Mouse (Mus musculus) CH12.LX (cell line): ENCODE data around the gene Igflr1. TPM values are rescaled to one million over a fixed set of nuclear protein-coding genes. Genes with fewer than 3 reads are reported as not detected.

Experiments
- DNase-seq: peaks from one replicate; pipeline ENCODE4 v3.0.0-alpha.2; 2013; ENCODE audit errors: extremely low read depth
- H3K27ac ChIP-seq: 2 replicates; pipeline ENCODE4 v1.5.1; 2012; ENCODE audit warnings: low read depth, mild to moderate bottlenecking, control low read depth, moderate library complexity; ENCODE audit not compliant: insufficient read depth
- H3K27me3 ChIP-seq: replicated peaks from 2 replicates; pipeline ENCODE3; 2012; ENCODE audit warnings: inconsistent platforms
- H3K36me3 ChIP-seq, 2 experiments: replicated peaks in 1 of 2; 2 replicates each; pipeline versions ENCODE3 to v1.6.1; 2012; ENCODE audit warnings: inconsistent platforms in 1 of 2, low read length in 1 of 2, mild to moderate bottlenecking in 1 of 2, mixed read lengths in 1 of 2, moderate library complexity in 1 of 2; ENCODE audit not compliant: control insufficient read depth in 1 of 2, insufficient read depth in 1 of 2
- H3K4me1 ChIP-seq, 2 experiments: 2 replicates each; pipeline ENCODE4 v1.6.1; 2012; ENCODE audit warnings: inconsistent platforms in 1 of 2, moderate library complexity in 1 of 2; ENCODE audit not compliant: insufficient read depth in 2 of 2, control insufficient read depth in 1 of 2
- H3K4me2 ChIP-seq: 2 replicates; pipeline ENCODE4 v1.6.1; 2012; ENCODE audit warnings: low read depth, mild to moderate bottlenecking, control low read depth; ENCODE audit not compliant: poor library complexity, insufficient read depth, severe bottlenecking
- H3K4me3 ChIP-seq, 3 experiments: fragments of 150-350 bp in 1 of 3; sonication (generic) in 1 of 3; replicated peaks in 1 of 3; 2 replicates each; pipeline versions ENCODE3 to v1.5.1; 2011 to 2012; ENCODE audit warnings: low read depth in 2 of 3, low read length in 2 of 3, mild to moderate bottlenecking in 2 of 3, moderate library complexity in 2 of 3, control low read depth in 1 of 3, improper control_type of control experiment in 1 of 3, inconsistent platforms in 1 of 3, mixed read lengths in 1 of 3; ENCODE audit not compliant: poor library complexity in 1 of 3
- H3K79me2 ChIP-seq: replicated peaks from 2 replicates; pipeline ENCODE4 v1.6.1; 2012; ENCODE audit warnings: mild to moderate bottlenecking, moderate library complexity; ENCODE audit not compliant: control insufficient read depth, poor library complexity, insufficient read depth, severe bottlenecking; ENCODE audit errors: extremely low read depth
- H3K9ac ChIP-seq: 2 replicates; pipeline ENCODE4 v1.6.1; 2012; ENCODE audit warnings: low read depth, mild to moderate bottlenecking, control low read depth, moderate library complexity; ENCODE audit not compliant: insufficient read depth
- H3K9me3 ChIP-seq: replicated peaks from 2 replicates; pipeline ENCODE3; 2012; ENCODE audit warnings: low read length, inconsistent platforms, mixed read lengths
- CHD1 ChIP-seq: IDR thresholded peaks from 2 replicates; pipeline ENCODE4 v1.6.1; 2012; ENCODE audit warnings: low read depth, low read length, improper control_type of control experiment, inconsistent platforms
- CTCF ChIP-seq, 2 experiments: IDR thresholded peaks in 1 of 2; conservative IDR thresholded peaks in 1 of 2; 2 replicates each; pipeline ENCODE4 v1.5.1; 2011 to 2012; ENCODE audit warnings: low read depth in 2 of 2, low read length in 2 of 2, improper control_type of control experiment in 1 of 2, inconsistent platforms in 1 of 2, mild to moderate bottlenecking in 1 of 2, moderate library complexity in 1 of 2
- ELF1 ChIP-seq: IDR thresholded peaks from 2 replicates; pipeline ENCODE4 v1.6.1; 2014; ENCODE audit warnings: low read depth, mild to moderate bottlenecking, inconsistent platforms, low read length, improper control_type of control experiment
- ETS1 ChIP-seq: conservative IDR thresholded peaks from 2 replicates; pipeline ENCODE4 v1.6.1; 2012; ENCODE audit warnings: low read depth, mild to moderate bottlenecking, inconsistent platforms, low read length, improper control_type of control experiment, moderate library complexity
- GABPA ChIP-seq: IDR thresholded peaks from 2 replicates; pipeline ENCODE4 v1.6.1; 2012; ENCODE audit warnings: low read depth, low read length, improper control_type of control experiment, inconsistent platforms; ENCODE audit not compliant: insufficient replicate concordance
- HCFC1 ChIP-seq: IDR thresholded peaks from 2 replicates; pipeline ENCODE4 v1.6.1; 2012; ENCODE audit warnings: low read depth, mild to moderate bottlenecking, inconsistent platforms, low read length, improper control_type of control experiment
- JUND ChIP-seq: conservative IDR thresholded peaks from 2 replicates; pipeline ENCODE4 v1.6.1; 2011; ENCODE audit warnings: low read depth, low read length, improper control_type of control experiment
- KAT2A ChIP-seq: IDR thresholded peaks from 2 replicates; pipeline ENCODE4 v1.6.1; 2012; ENCODE audit warnings: low read length, improper control_type of control experiment, inconsistent platforms; ENCODE audit not compliant: insufficient replicate concordance
- MAFK ChIP-seq: IDR thresholded peaks from 2 replicates; pipeline ENCODE4 v1.6.1; 2011; ENCODE audit warnings: low read length, improper control_type of control experiment; ENCODE audit not compliant: insufficient replicate concordance
- MAX ChIP-seq: IDR thresholded peaks from 2 replicates; pipeline ENCODE4 v1.6.1; 2011; ENCODE audit warnings: low read length, improper control_type of control experiment
- MAZ ChIP-seq: IDR thresholded peaks from 2 replicates; pipeline ENCODE4 v1.6.1; 2012; ENCODE audit warnings: low read depth, mild to moderate bottlenecking, inconsistent platforms, low read length, improper control_type of control experiment, moderate library complexity
- MEF2A ChIP-seq: IDR thresholded peaks from 2 replicates; pipeline ENCODE4 v1.6.1; 2014; ENCODE audit warnings: low read depth, mild to moderate bottlenecking, inconsistent platforms, low read length, improper control_type of control experiment, borderline replicate concordance
- MYC ChIP-seq: IDR thresholded peaks from 2 replicates; pipeline ENCODE4 v1.6.1; 2011; ENCODE audit warnings: low read depth, mild to moderate bottlenecking, improper control_type of control experiment, low read length
- NRF1 ChIP-seq: IDR thresholded peaks from 2 replicates; pipeline ENCODE4 v1.6.1; 2014; ENCODE audit warnings: low read depth, mild to moderate bottlenecking, inconsistent platforms, low read length, improper control_type of control experiment, moderate library complexity
- POLR2A ChIP-seq: IDR thresholded peaks from 2 replicates; pipeline ENCODE4 v1.6.1; 2011; ENCODE audit warnings: low read depth, mild to moderate bottlenecking, improper control_type of control experiment, low read length
- SMC3 ChIP-seq: IDR thresholded peaks from 2 replicates; pipeline ENCODE4 v1.6.1; 2011; ENCODE audit warnings: low read depth, low read length, improper control_type of control experiment
- USF1 ChIP-seq: IDR thresholded peaks from 2 replicates; pipeline ENCODE4 v1.6.1; 2014; ENCODE audit warnings: low read depth, mild to moderate bottlenecking, inconsistent platforms, low read length, improper control_type of control experiment
- USF2 ChIP-seq: conservative IDR thresholded peaks from 2 replicates; pipeline ENCODE4 v1.6.1; 2011; ENCODE audit warnings: low read depth, low read length, improper control_type of control experiment
- dilution Hi-C: fragments of 300-500 bp; cut with MboI; formaldehyde crosslinking; loops from 2 replicates; pipeline ENCODE4 v1.14.3; 2020; ENCODE audit warnings: low sequenced_read_pairs; ENCODE audit not compliant: extremely low pct_unique_long_range_greater_than_20kb, extremely low pct_ligation_motif_present
- in situ Hi-C: fragments of 300-500 bp; cut with MboI; formaldehyde crosslinking; loops from 3 replicates; pipeline ENCODE4 v1.14.3; 2019; ENCODE audit warnings: low sequenced_read_pairs, low pct_ligation_motif_present, low pct_unique_long_range_greater_than_20kb, mixed read lengths
- polyA plus RNA-seq: library from polyadenylated mRNA; unstranded; fragments of >175 nt; gene quantifications from 2 replicates; pipeline ENCODE4 v1.2.1, GENCODE M21; 2012; ENCODE audit warnings: low read depth; ENCODE audit not compliant: insufficient read length
- total RNA-seq, 2 experiments: library from RNA; depleted of rRNA; stranded (reverse); fragments of 300-350 nt in 1 of 2; fragments of >200 nt in 1 of 2; gene quantifications; 2 replicates each; pipeline ENCODE4 v1.2.3; 2012 to 2014

The Igflr1 gene
- total and polyA plus RNA-seq, 3 experiments = 1.3 TPM; not detected in 2

DNA sequence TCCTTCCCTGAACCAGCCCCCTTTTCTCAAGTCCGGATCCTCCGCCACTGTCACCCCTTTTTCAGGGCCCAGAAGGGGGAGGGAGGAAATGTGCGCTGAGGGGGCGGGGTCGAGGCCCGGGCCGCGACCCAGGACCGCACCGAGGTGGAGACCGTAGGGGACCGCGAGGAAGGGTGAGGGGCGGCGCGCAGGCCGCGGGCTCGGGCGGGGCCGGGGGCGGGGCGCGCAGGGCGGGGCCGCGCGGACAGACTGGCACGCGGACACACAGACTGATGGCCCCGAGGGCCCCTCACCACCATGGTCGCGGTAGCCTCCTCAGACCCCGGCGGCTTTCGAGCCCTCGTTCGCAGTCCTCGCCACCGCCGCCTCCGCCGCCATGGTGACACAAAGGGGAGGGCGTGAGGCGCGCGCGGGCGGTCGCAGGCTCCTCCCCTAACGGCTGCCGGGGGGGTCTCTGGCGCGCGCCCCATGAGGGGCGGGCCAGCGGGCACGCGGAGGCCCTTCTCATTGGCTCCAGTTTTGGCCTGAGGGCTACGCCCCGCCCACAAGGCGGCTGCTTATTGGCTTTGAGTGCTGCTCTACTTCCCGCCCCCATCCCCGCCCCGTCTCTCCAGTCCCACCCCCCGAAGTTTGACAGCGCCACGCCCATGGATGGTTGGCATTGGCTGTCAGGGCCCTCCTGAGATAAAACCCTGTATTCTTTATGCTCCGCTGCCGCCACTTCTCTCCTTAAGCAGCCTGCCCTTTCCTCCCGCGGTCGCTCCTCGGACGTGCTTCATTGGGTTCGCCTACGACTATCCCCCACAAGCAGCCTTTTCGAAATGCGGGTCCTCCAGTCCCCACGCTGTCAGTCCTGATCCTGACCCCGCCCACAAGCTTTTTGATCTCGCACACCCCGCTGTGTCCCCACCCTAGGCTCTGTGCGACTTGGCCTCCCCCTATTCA, 30.3 kb upstream of the Igflr1 start, which contains the start of gene Arhgap33 (continued):
- TF ChIP-seq MEF2A = no peak
- no peak for TF ChIP-seq MAFK
- TF ChIP-seq MAX = no peak; the same call in 1 of the 2 replicates
- no peak for TF ChIP-seq JUND
- no peak for TF ChIP-seq SMC3
- TF ChIP-seq HCFC1 = no peak; the same call in none of the 2 replicates
- TF ChIP-seq USF1 = no peak
- TF ChIP-seq NRF1 = peak; percentile 44; the same call in 1 of the 2 replicates
- no peak for TF ChIP-seq KAT2A
- no peak for TF ChIP-seq USF2
- 0 out of 2 replicates have a peak, but pooled peaks have one; percentile 27 for TF ChIP-seq MYC
- no peak for TF ChIP-seq GABPA
- no peak for TF ChIP-seq CHD1

DNA sequence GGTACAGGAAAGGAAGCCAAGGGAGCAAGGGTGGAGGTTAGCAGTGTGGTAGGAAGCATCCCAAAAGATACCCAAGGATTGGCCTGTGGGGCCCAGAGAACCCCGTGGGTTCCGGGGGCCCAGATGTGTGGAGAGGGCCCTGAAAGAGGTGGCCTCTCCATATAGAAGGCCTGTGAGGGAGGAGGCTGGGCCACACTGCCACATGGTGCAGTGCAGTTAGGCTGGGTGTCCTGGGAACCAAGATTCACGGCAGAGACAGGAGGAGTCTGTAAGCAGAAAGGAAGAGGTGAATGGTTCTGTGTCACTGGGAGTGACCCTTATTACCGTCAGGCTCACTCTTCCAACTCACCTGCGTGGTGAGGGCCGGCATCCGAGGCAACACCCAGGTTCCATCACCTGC, 24.7 kb upstream of the Igflr1 start:
- Histone ChIP-seq H3K9ac (no peak overlapping the region), H3K9me3 (no peaks in the 10 kb centered on the region), H3K4me2 (no peak overlapping the region), H3K27ac (no peak overlapping the region), H3K27me3 (no peaks in the 10 kb centered on the region), H3K36me3 (peaks cover 17 to 58% of the 10 kb centered on the region in 2 experiments), H3K4me3 (no peak overlapping the region), H3K4me1 (peaks cover 0 to 4% of the 10 kb centered on the region in 2 experiments; a peak in 2 of 4 replicates), H3K79me2 (no peaks in the 10 kb centered on the region)
- in situ Hi-C loops = no loop called here
- no peak for DNase-seq
- dilution Hi-C loops = no loop called here
- no peak for TF ChIP-seq ELF1
- TF ChIP-seq ETS1 = no peak
- TF ChIP-seq USF2 = no peak
- TF ChIP-seq CTCF (conservative IDR thresholded peaks at IDR 0.05 in 1 of 2, IDR thresholded peaks at IDR 0.05 in 1 of 2; ENCODE audit: low read depth in 2 of 2, low read length in 2 of 2) = no peak
- TF ChIP-seq POLR2A = no peak
- TF ChIP-seq MAZ = no peak
